Mouse (Mus musculus) embryonic facial prominence, embryonic 13.5 days (tissue): ENCODE measurements around the gene Rybp. TPM values are rescaled to one million over a fixed set of nuclear protein-coding genes. Genes with fewer than 3 reads are reported as not detected.

Experiments
- ATAC-seq: fragments of 200-750 bp; cut with Nextera tagmentation; 2 replicates; pipeline ENCODE4 v1.8.0; 2017; ENCODE audit warnings: low read depth; ENCODE audit not compliant: insufficient number of reproducible peaks, insufficient read depth, low FRiP score, low TSS enrichment
- H3K27ac ChIP-seq: fragments of 300-500 bp; sonication (generic); 2 replicates; pipeline ENCODE4 v1.5.1; 2015; ENCODE audit warnings: moderate library complexity, mild to moderate bottlenecking, inconsistent platforms
- H3K27me3 ChIP-seq: fragments of 300-500 bp; sonication (generic); 2 replicates; pipeline ENCODE4 v1.6.1; 2015; ENCODE audit warnings: mild to moderate bottlenecking, inconsistent platforms
- H3K36me3 ChIP-seq: fragments of 300-500 bp; sonication (generic); 2 replicates; pipeline ENCODE4 v1.6.1; 2015; ENCODE audit warnings: mild to moderate bottlenecking, inconsistent platforms
- H3K4me1 ChIP-seq: fragments of 300-500 bp; sonication (generic); 2 replicates; pipeline ENCODE4 v1.6.1; 2015; ENCODE audit warnings: inconsistent platforms
- H3K4me2 ChIP-seq: fragments of 300-500 bp; sonication (generic); 2 replicates; pipeline ENCODE4 v1.6.1; 2015; ENCODE audit warnings: moderate library complexity, mild to moderate bottlenecking, inconsistent platforms
- H3K4me3 ChIP-seq: fragments of 300-500 bp; sonication (generic); 2 replicates; pipeline ENCODE4 v1.5.1; 2015; ENCODE audit warnings: mild to moderate bottlenecking, inconsistent platforms
- H3K9ac ChIP-seq: fragments of 300-500 bp; sonication (generic); 2 replicates; pipeline ENCODE4 v1.6.1; 2015; ENCODE audit warnings: mild to moderate bottlenecking, inconsistent platforms
- H3K9me3 ChIP-seq: fragments of 300-500 bp; sonication (generic); 2 replicates; pipeline ENCODE4 v1.6.1; 2016; ENCODE audit warnings: inconsistent platforms
- WGBS: fragments of 180-500 bp; shearing (Covaris S2); methylation state at CpG from one replicate; pipeline ENCODE4 v1.1.7; 2015; ENCODE audit warnings: mixed read lengths; 5-methylcytosine and 5-hydroxymethylcytosine counted together
- polyA plus RNA-seq: library from polyadenylated mRNA; unstranded; fragments of >200 nt; fragmentation: Nextera tagmentation; extraction: Ambion mirVana; gene quantifications from 2 replicates; pipeline ENCODE4 v1.2.1, GENCODE M21; 2015

The Rybp gene
- polyA plus RNA-seq, 1 experiment from 2014 or later, result 22.0 TPM

GRCm38 (mm10) chr6:100254671-100255070, 32.6 kb downstream of the Rybp start:
- no peaks in the 10 kb centered on the region for H3K36me3 ChIP-seq
- peaks cover 13% of the 10 kb centered on the region; the same call in 1 of the 2 replicates for H3K4me1 ChIP-seq
- no peak for ATAC-seq
- no peak overlapping the region; the same call in 1 of the 2 replicates for H3K27ac ChIP-seq
- H3K9ac ChIP-seq, result no peak overlapping the region
- no peaks in the 10 kb centered on the region for H3K27me3 ChIP-seq
- WGBS, result 90% methylated on average over 1 of the region's 1 CpGs
- no peaks in the 10 kb centered on the region for H3K9me3 ChIP-seq
- H3K4me3 ChIP-seq, result no peak overlapping the region
- H3K4me2 ChIP-seq, result no peak overlapping the region

- H3K9me3 ChIP-seq, result no peaks in the 10 kb centered on the region
- H3K4me2 ChIP-seq, result no peak overlapping the region
- H3K4me1 ChIP-seq, result peaks cover 27% of the 10 kb centered on the region
- no peak overlapping the region for H3K4me3 ChIP-seq
- H3K27ac ChIP-seq, result no peak overlapping the region
- WGBS, result 66% methylated on average over 3 of the region's 3 CpGs
- ATAC-seq, result no peak
- no peaks in the 10 kb centered on the region for H3K36me3 ChIP-seq
- no peaks in the 10 kb centered on the region for H3K27me3 ChIP-seq
- H3K9ac ChIP-seq, result no peak overlapping the region
Measured at GRCm38 (mm10) chr6:100244474-100244873, 42.8 kb downstream of the Rybp start.

GRCm38 (mm10) chr6:100235036-100235435, 52.2 kb downstream of the Rybp start:
- Histone ChIP-seq H3K9ac (no peak overlapping the region), H3K4me2 (no peak overlapping the region), H3K9me3 (no peaks in the 10 kb centered on the region), H3K27ac (no peak overlapping the region), H3K4me1 (peaks cover 26% of the 10 kb centered on the region), H3K27me3 (no peaks in the 10 kb centered on the region), H3K4me3 (no peak overlapping the region), H3K36me3 (peaks cover 9% of the 10 kb centered on the region; the same call in 1 of the 2 replicates)
- ATAC-seq, result no peak

GRCm38 (mm10) chr6:100233522-100233921, 53.8 kb downstream of the Rybp start:
- Histone ChIP-seq H3K9ac (no peak overlapping the region), H3K9me3 (no peaks in the 10 kb centered on the region), H3K4me3 (no peak overlapping the region), H3K4me2 (no peak overlapping the region), H3K4me1 (peaks cover 26% of the 10 kb centered on the region), H3K36me3 (peaks cover 9% of the 10 kb centered on the region; the same call in 1 of the 2 replicates), H3K27me3 (no peaks in the 10 kb centered on the region), H3K27ac (no peak overlapping the region)
- 68% methylated on average over 3 of the region's 3 CpGs for WGBS
- ATAC-seq, result no peak

- Histone ChIP-seq H3K27me3 (no peaks in the 10 kb centered on the region), H3K4me2 (no peak overlapping the region), H3K9me3 (no peaks in the 10 kb centered on the region), H3K4me1 (peaks cover 27% of the 10 kb centered on the region), H3K4me3 (no peak overlapping the region), H3K36me3 (peaks cover 11% of the 10 kb centered on the region), H3K27ac (no peak overlapping the region), H3K9ac (no peak overlapping the region)
- ATAC-seq, result no peak
- WGBS, result 73% methylated on average over 4 of the region's 4 CpGs
Measured at GRCm38 (mm10) chr6:100233061-100233460, 54.2 kb downstream of the Rybp start.

- no peak overlapping the region for H3K4me2 ChIP-seq
- peaks cover 8% of the 10 kb centered on the region for H3K36me3 ChIP-seq
- WGBS, result 60% methylated on average over 2 of the region's 2 CpGs
- no peaks in the 10 kb centered on the region for H3K27me3 ChIP-seq
- no peak overlapping the region for H3K27ac ChIP-seq
- peaks cover 24% of the 10 kb centered on the region for H3K4me1 ChIP-seq
- no peak overlapping the region for H3K4me3 ChIP-seq
- H3K9ac ChIP-seq, result no peak overlapping the region
- H3K9me3 ChIP-seq, result no peaks in the 10 kb centered on the region
- ATAC-seq, result no peak
Measured at GRCm38 (mm10) chr6:100226204-100226603, 61.1 kb downstream of the Rybp start.

GRCm38 (mm10) chr6:100223932-100224331, 63.4 kb downstream of the Rybp start:
- H3K4me1 ChIP-seq, result peaks cover 47% of the 10 kb centered on the region
- H3K27me3 ChIP-seq, result no peaks in the 10 kb centered on the region
- H3K4me2 ChIP-seq, result no peak overlapping the region
- H3K36me3 ChIP-seq, result peaks cover 8% of the 10 kb centered on the region
- WGBS, result 95% methylated on average over 6 of the region's 6 CpGs
- H3K4me3 ChIP-seq, result no peak overlapping the region
- H3K9ac ChIP-seq, result no peak overlapping the region
- no peak for ATAC-seq
- no peak overlapping the region for H3K27ac ChIP-seq
- H3K9me3 ChIP-seq, result no peaks in the 10 kb centered on the region

- 83% methylated on average over 10 of the region's 10 CpGs for WGBS
- no peak for ATAC-seq
Measured at GRCm38 (mm10) chr6:100223435-100223834, 63.9 kb downstream of the Rybp start.

GRCm38 (mm10) chr6:100222927-100223326, 64.4 kb downstream of the Rybp start:
- 79% methylated on average over 5 of the region's 5 CpGs for WGBS

More at GRCm38 (mm10) chr6:100223435-100223834, 63.9 kb downstream of the Rybp start:
- Histone ChIP-seq H3K9me3 (no peaks in the 10 kb centered on the region), H3K27ac (no peak overlapping the region), H3K36me3 (peaks cover 8% of the 10 kb centered on the region), H3K27me3 (no peaks in the 10 kb centered on the region), H3K9ac (no peak overlapping the region), H3K4me3 (no peak overlapping the region), H3K4me1 (peaks cover 52% of the 10 kb centered on the region), H3K4me2 (no peak overlapping the region)

GRCm38 (mm10) chr6:100221803-100222202, 65.5 kb downstream of the Rybp start:
- no peaks in the 10 kb centered on the region for H3K9me3 ChIP-seq
- peak overlapping the region; percentile 69 for H3K27ac ChIP-seq
- H3K9ac ChIP-seq, result no peak overlapping the region
- no peaks in the 10 kb centered on the region for H3K36me3 ChIP-seq
- peaks cover 44% of the 10 kb centered on the region for H3K4me1 ChIP-seq
- H3K27me3 ChIP-seq, result no peaks in the 10 kb centered on the region
- ATAC-seq, result no peak
- H3K4me3 ChIP-seq, result no peak overlapping the region
- 49% methylated on average over 4 of the region's 4 CpGs for WGBS
- no peak overlapping the region for H3K4me2 ChIP-seq

More at GRCm38 (mm10) chr6:100222927-100223326, 64.4 kb downstream of the Rybp start:
- H3K4me3 ChIP-seq, result no peak overlapping the region
- ATAC-seq, result no peak
- H3K9ac ChIP-seq, result no peak overlapping the region
- H3K27me3 ChIP-seq, result no peaks in the 10 kb centered on the region
- peaks cover 5% of the 10 kb centered on the region for H3K36me3 ChIP-seq
- no peaks in the 10 kb centered on the region for H3K9me3 ChIP-seq
- no peak overlapping the region for H3K4me2 ChIP-seq
- no peak overlapping the region for H3K27ac ChIP-seq
- H3K4me1 ChIP-seq, result peaks cover 52% of the 10 kb centered on the region

GRCm38 (mm10) chr6:100220917-100221560, 66.2 kb downstream of the Rybp start:
- H3K4me1 ChIP-seq, result peaks cover 43% of the 10 kb centered on the region
- no peak overlapping the region for H3K9ac ChIP-seq
- H3K27ac ChIP-seq, result peak overlapping the region; percentile 69
- H3K4me3 ChIP-seq, result no peak overlapping the region
- 22% methylated on average over 14 of the region's 14 CpGs for WGBS
- ATAC-seq, result peak; percentile 75
- no peaks in the 10 kb centered on the region for H3K9me3 ChIP-seq
- H3K4me2 ChIP-seq, result 0 out of 2 replicates have a peak overlapping the region, but pooled peaks have one; percentile 12
- H3K36me3 ChIP-seq, result no peaks in the 10 kb centered on the region
- no peaks in the 10 kb centered on the region; the same call in 1 of the 2 replicates for H3K27me3 ChIP-seq

- Histone ChIP-seq H3K36me3 (no peaks in the 10 kb centered on the region), H3K4me3 (no peak overlapping the region), H3K9me3 (no peaks in the 10 kb centered on the region), H3K9ac (no peak overlapping the region), H3K27ac (peak overlapping the region; percentile 69; the same call in 1 of the 2 replicates), H3K4me1 (peaks cover 54% of the 10 kb centered on the region), H3K4me2 (no peak overlapping the region), H3K27me3 (no peaks in the 10 kb centered on the region; the same call in 1 of the 2 replicates)
- no peak for ATAC-seq
- 68% methylated on average over 3 of the region's 3 CpGs for WGBS
Measured at GRCm38 (mm10) chr6:100219971-100220370, 67.3 kb downstream of the Rybp start.
